Mouse (Mus musculus) spleen, postnatal 0 days (tissue): Measurements from ENCODE around the gene Ccna1. TPM values are rescaled to one million over a fixed set of nuclear protein-coding genes. Genes with fewer than 3 reads are reported as not detected.

Experiments
- polyA plus RNA-seq: library from polyadenylated mRNA; unstranded; fragments of >200 nt; fragmentation: Nextera tagmentation; extraction: Ambion mirVana; gene quantifications from 2 replicates; pipeline ENCODE4 v1.2.1, GENCODE M21; 2015

Ccna1 gene
- 0.46 and 0.61 TPM in 2 replicates for polyA plus RNA-seq

DNA sequence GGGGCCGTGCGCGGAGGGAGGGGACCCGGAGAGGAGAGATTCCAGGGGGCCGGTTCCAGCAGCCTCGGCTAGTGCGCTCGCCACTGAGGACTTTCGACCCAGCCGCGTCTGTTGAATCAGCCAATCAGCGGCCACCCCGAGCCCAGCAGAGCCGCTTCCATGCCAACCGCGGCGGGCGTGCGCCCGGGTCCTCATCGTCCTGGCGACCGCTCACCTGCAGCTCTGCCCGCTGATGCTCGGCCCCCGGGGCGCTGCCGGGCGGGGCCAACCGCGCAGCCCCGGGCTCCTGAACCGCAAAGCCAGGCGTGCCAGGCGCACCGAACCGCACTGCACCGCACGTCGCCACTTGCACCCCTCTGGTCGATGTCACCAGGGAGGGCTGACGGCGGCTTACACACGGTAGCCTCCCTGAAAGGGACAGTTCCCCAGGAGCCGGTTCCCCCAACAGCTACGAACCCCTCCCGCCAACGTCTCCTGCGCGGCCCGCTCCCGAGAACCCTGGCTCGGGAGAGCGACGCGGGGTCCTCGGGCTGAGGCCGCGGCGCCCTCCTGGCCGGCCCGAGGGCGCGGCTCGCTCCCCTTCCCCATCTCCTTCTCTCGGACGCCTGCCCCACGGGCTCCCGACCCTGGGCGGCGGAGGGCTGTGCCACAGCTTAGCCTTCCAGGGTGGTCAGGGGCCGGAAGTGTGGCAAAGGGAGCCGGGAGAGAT, at the start of gene Ccna1:
TSS of gene Ccna1 (minus strand) at position 464 of the 709 bp plus-strand sequence.

Other genes starting within 250 kb of the Ccna1 start
- gene Rfxap, start 247.7 kb downstream of the Ccna1 start, polyA plus RNA-seq: 26.1 and 26.8 TPM in 2 replicates
- not detected in 2 replicates for gene Sertm1, start 139.6 kb downstream of the Ccna1 start, polyA plus RNA-seq
- gene Spg20, start 56.6 kb upstream of the Ccna1 start, polyA plus RNA-seq: 9.6 and 11.4 TPM in 2 replicates
- gene Ccdc169, start 81.8 kb upstream of the Ccna1 start, polyA plus RNA-seq: not detected in 2 replicates
- not detected in 2 replicates for gene Sohlh2, start 126.5 kb upstream of the Ccna1 start, polyA plus RNA-seq
- 3.6 and 4.4 TPM in 2 replicates for gene Dclk1, start 186.9 kb upstream of the Ccna1 start, polyA plus RNA-seq